Mouse (Mus musculus) liver, embryonic 11.5 days (tissue): ENCODE data around the gene Evx2. TPM values are rescaled to one million over a fixed set of nuclear protein-coding genes. Genes with fewer than 3 reads are reported as not detected.
A peak's percentile ranks its signal among the peaks of the same experiment; 100 is the strongest.

ENCODE experiments used
- ATAC-seq: fragments of 200-750 bp; cut with Nextera tagmentation; replicated peaks from 2 replicates; pipeline ENCODE4 v1.8.0; 2017; ENCODE audit warnings: moderate number of reproducible peaks, mild to moderate bottlenecking, moderate TSS enrichment, moderate library complexity; ENCODE audit not compliant: low FRiP score
- DNase-seq: peaks from one replicate; pipeline ENCODE4 v3.0.0-alpha.2; 2017; ENCODE audit warnings: low spot score
- H3K27ac ChIP-seq: fragments of 300-500 bp; sonication (generic); 2 replicates; pipeline ENCODE4 v1.5.1; 2014; ENCODE audit warnings: mild to moderate bottlenecking, low read depth, low read length, control low read depth
- H3K27me3 ChIP-seq: fragments of 300-500 bp; sonication (generic); replicated peaks from 2 replicates; pipeline ENCODE4 v1.6.1; 2014; ENCODE audit warnings: low read length, mixed read lengths; ENCODE audit not compliant: control insufficient read depth, insufficient read depth
- H3K36me3 ChIP-seq: fragments of 300-500 bp; sonication (generic); 2 replicates; pipeline ENCODE4 v1.6.1; 2014; ENCODE audit warnings: mild to moderate bottlenecking, low read length, moderate library complexity, mixed read lengths; ENCODE audit not compliant: control insufficient read depth, insufficient read depth
- H3K4me1 ChIP-seq: fragments of 300-500 bp; sonication (generic); replicated peaks from 2 replicates; pipeline ENCODE4 v1.6.1; 2014; ENCODE audit warnings: low read length, mixed read lengths; ENCODE audit not compliant: control insufficient read depth, insufficient read depth
- H3K4me2 ChIP-seq: fragments of 300-500 bp; sonication (generic); 2 replicates; pipeline ENCODE4 v1.6.1; 2014; ENCODE audit warnings: mild to moderate bottlenecking, control low read depth, moderate library complexity
- H3K4me3 ChIP-seq: fragments of 300-500 bp; sonication (generic); 2 replicates; pipeline ENCODE4 v1.5.1; 2014; ENCODE audit warnings: low read depth, low read length, control low read depth
- H3K9ac ChIP-seq: fragments of 300-500 bp; sonication (generic); 2 replicates; pipeline ENCODE4 v1.6.1; 2014; ENCODE audit warnings: low read depth, low read length, control low read depth
- H3K9me3 ChIP-seq: fragments of 300-500 bp; sonication (generic); 2 replicates; pipeline ENCODE4 v1.6.1; 2016; ENCODE audit warnings: low read length, inconsistent platforms, mixed read lengths; ENCODE audit not compliant: control insufficient read depth
- WGBS: fragments of 180-500 bp; shearing (Covaris S2); extraction: QIAGEN DNeasy Blood & Tissue Kit; methylation state at CpG from one replicate; pipeline ENCODE4 v1.1.7; 2014; 5-methylcytosine and 5-hydroxymethylcytosine counted together
- polyA plus RNA-seq: library from polyadenylated mRNA; unstranded; fragments of >200 nt; fragmentation: Nextera tagmentation; extraction: Ambion mirVana; gene quantifications from 2 replicates; pipeline ENCODE4 v1.2.1, GENCODE M21; 2014

Gene Evx2
- polyA plus RNA-seq, 1 experiment from 2014 or later = 0.12 TPM

DNA sequence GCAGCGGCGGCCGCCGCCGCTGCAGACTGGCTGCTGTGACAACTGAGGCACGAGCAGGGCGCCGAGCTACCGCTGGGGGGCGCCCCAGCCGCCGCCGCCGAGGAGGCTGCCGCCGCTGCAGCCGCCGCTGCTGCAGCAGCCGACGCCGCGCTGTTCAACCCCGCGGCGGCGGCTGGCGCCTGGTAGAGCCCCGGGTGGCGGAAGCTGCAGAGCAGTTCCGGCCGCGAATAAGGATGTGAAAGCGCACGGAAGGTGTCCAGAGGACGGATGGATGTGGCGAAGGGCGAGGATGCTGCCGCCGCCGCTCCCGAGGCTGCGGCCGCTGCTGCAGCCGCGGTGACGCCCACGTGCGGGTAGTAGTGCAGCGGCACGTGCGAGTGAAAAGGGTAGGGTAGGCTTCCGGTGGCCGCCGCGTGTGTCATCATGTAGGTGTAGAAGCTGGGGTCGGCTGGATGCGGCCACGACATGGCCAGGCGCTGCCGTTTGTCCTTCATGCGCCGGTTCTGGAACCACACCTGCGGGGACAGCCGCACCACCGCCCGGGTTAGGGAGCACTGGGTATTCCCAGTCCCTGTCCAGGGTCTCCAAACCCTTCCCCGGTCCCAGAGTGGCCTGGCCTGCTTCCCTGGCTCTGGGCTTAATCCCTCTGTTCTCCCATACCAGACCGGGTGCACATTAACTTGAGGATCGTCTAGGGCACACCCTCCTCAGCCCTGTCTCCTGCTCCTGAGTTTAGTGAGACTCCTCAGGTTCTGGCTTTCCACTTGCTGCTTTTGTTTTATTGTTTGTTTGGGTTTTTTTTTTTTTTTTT lies 3.3 kb downstream of the Evx2 start:
- Histone ChIP-seq H3K9me3 (no peaks in the 10 kb centered on the region), H3K9ac (no peak overlapping the region), H3K36me3 (no peaks in the 10 kb centered on the region), H3K4me3 (peak overlapping the region; percentile 46), H3K4me2 (peak overlapping the region; percentile 63), H3K4me1 (peaks cover 6% of the 10 kb centered on the region; the same call in 1 of the 2 replicates), H3K27ac (no peak overlapping the region), H3K27me3 (peaks cover 91% of the 10 kb centered on the region)
- 1% methylated on average over 68 of the region's 69 CpGs for WGBS
- peak; percentile 48 for DNase-seq
- ATAC-seq = no peak

DNA sequence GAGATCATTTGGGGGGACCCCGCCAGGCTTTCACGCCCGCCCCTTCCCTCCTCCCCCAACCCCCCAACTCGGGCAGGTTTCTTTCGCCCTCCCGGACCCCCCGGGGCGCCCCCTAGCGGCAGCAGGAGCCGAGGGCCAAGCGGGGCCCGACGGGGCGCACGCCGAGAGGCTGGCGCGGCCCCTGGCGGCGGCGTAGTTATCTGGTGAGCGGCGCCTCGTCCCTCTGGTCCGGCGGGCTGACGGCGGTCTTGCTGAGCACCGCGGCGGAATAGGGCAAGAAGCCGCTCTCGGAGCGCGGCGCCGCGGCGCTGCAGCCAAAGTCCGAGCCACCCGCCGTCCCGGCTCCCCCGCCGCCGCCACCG lies 4.0 kb downstream of the Evx2 start:
- H3K4me1 ChIP-seq = peaks cover 6% of the 10 kb centered on the region; the same call in 1 of the 2 replicates
- DNase-seq (no peak), ATAC-seq (no peak)
- 3% methylated on average over 40 of the region's 47 CpGs for WGBS
- peak overlapping the region; percentile 46 for H3K4me3 ChIP-seq
- H3K4me2 ChIP-seq = peak overlapping the region; percentile 63
- H3K9ac ChIP-seq = no peak overlapping the region
- H3K36me3 ChIP-seq = no peaks in the 10 kb centered on the region
- H3K27ac ChIP-seq = no peak overlapping the region
- H3K27me3 ChIP-seq = peaks cover 91% of the 10 kb centered on the region
- no peaks in the 10 kb centered on the region for H3K9me3 ChIP-seq

DNA sequence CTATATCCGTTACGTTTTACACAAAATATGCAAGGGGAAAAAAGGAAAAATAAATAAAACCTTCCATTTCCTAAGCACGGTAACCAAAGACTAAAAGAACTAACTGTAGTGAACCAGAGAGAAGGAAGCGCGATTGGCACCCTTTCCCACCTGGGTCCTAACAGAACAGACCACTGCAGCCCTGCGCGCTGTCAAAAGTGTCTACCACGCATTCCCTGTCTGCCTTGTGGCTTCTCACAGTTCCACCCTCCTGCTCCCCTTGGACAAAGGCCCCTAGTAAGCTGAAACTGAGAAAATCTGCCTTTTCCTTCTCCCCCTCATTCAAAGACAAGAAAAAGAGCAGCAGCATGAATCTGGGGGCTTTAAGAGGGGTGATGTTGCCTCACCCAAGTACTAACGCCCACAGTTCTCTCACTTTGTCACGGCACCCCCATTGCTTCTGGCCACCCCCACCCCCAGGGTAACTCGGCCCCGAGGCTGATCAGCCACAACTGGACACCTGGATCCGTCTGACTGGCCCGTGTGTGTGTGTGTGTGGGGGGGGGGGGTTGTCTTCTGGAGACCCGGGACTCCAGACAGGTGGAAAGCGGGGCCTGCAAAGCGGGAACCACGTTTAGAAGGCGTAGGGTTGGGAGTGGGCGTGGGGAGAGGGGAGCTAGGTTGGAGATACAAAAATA lies 4.5 kb downstream of the Evx2 start:
- WGBS = 12% methylated on average over 19 of the region's 20 CpGs
- Histone ChIP-seq H3K36me3 (no peaks in the 10 kb centered on the region), H3K9ac (no peak overlapping the region), H3K27me3 (peaks cover 91% of the 10 kb centered on the region), H3K4me3 (no peak overlapping the region), H3K9me3 (no peaks in the 10 kb centered on the region), H3K27ac (no peak overlapping the region), H3K4me2 (no peak overlapping the region), H3K4me1 (peaks cover 6% of the 10 kb centered on the region; the same call in 1 of the 2 replicates)
- DNase-seq (no peak), ATAC-seq (no peak)

DNA sequence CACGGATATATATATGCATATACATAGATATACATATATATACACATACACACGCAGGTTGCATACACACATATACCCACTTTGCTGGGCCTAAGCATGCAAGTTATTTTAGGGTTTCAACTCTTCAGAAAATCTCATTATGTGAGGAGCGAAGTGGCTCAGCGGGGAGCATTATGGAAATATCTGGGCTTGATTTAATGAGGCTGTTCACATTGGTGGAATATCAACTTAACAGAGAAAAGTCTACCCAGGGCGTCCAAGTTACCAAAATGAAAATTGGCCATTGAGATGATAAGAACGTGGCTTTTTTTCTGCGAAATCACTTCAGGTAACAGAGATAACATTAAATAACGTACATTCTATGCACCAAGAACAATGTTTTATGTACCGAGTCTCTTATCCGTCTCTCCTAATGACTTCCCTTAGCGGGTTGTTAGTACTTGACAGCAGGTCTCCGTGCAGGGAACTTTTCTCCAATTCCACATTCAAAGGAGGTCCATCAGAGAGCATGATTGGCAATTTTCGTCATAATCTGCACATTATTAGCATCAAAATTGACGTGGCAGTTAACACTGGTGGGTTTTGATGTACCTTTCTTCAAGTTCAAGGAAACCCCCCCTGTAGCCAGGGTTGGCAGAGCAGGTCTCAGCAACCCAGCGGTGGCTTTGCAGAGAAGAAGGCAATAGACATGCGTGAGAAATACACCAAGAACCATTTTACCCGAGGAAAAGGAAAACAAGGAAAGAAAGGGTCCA lies 5.4 kb downstream of the Evx2 start:
- DNase-seq = no peak
- Histone ChIP-seq H3K4me1 (peaks cover 6% of the 10 kb centered on the region; the same call in 1 of the 2 replicates), H3K4me3 (no peak overlapping the region), H3K4me2 (no peak overlapping the region), H3K36me3 (no peaks in the 10 kb centered on the region), H3K27me3 (peaks cover 91% of the 10 kb centered on the region), H3K27ac (no peak overlapping the region), H3K9ac (no peak overlapping the region), H3K9me3 (no peaks in the 10 kb centered on the region)
- 14% methylated on average over 17 of the region's 17 CpGs for WGBS
- no peak for ATAC-seq

DNA sequence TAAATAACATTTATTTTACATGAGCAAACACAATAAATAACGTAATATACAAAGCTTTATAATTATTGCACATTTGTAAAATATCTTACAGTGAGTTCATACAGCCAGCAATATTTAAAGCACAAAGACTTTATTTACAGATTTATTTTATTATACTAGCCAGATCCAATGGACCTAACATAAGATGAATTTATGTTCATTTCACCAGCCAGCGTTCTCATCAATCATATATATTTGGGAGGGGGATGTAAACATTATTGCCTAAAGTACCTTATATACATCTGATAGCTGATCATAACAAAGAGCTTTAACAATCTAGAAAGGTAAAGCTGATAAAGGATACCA lies 6.4 kb downstream of the Evx2 start:
- H3K27me3 ChIP-seq = peaks cover 91% of the 10 kb centered on the region
- no peak for DNase-seq
- no peak overlapping the region for H3K4me2 ChIP-seq
- no peaks in the 10 kb centered on the region for H3K36me3 ChIP-seq
- no peak overlapping the region for H3K4me3 ChIP-seq
- no peak overlapping the region for H3K27ac ChIP-seq
- H3K4me1 ChIP-seq = peaks cover 6% of the 10 kb centered on the region; the same call in 1 of the 2 replicates
- no peak for ATAC-seq
- H3K9ac ChIP-seq = no peak overlapping the region
- WGBS = 40% methylated on average over 2 of the region's 2 CpGs
- H3K9me3 ChIP-seq = no peaks in the 10 kb centered on the region

DNA sequence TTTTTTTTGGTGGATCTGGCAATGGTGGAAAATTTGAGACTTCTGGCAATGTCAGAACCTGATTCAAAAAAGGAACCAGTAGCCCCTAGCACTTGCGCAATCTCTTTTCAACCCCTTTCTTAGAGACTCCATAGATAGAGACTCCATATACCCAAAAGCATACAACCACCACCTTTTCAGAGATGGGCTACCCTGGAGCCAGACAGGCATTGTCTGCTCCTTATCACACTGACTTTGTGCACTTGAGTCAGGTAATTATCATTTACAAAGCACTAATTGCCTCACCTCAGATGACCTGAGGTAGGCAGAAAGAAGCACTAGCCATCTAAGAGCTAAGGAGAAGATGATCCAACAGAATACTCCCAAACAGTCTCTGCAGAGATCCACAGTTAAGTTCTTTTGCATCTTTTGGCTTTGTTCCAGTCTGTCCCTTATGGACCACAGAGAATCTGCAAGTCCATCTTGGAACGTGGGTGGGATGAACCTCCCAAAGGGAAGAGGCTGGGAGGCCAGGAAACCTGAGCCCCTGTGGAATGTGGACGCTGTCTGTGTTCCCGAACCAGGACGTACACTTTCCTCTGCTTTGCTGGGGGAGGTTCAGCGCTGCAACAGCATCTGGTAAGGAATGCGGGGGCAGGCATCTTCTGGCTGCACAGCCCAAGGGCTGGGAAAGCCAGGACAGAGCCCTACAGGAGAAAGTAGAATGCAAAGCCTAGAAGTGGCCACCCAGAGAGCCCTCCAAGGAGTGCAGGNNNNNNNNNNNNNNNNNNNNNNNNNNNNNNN lies 12.1 kb downstream of the Evx2 start:
- H3K9me3 ChIP-seq = no peaks in the 10 kb centered on the region
- H3K36me3 ChIP-seq = no peaks in the 10 kb centered on the region
- no peak overlapping the region for H3K27ac ChIP-seq
- ATAC-seq (no peak), DNase-seq (no peak)
- no peak overlapping the region for H3K4me2 ChIP-seq
- H3K4me1 ChIP-seq = no peaks in the 10 kb centered on the region
- WGBS = 17% methylated on average over 7 of the region's 7 CpGs
- H3K9ac ChIP-seq = no peak overlapping the region
- no peak overlapping the region for H3K4me3 ChIP-seq
- H3K27me3 ChIP-seq = peaks cover 85% of the 10 kb centered on the region

DNA sequence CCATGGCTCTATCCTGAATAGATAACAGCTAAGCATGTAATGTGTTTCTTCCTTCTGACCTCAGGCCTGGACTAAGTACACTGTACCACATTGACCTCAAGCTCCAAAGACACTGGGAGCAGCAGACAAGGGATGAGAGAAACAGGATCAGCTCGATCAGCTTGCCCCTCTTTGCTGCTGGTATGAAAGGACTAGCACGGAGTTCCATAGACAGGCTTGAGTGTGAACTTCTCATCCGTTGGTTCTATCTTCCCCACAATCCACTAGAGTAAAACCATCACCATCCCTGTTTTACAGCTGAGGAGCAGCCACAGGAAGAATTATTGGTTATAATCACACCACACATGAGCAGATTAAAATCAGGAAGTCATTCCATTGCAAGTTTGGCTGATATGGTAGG lies 13.7 kb downstream of the Evx2 start:
- no peaks in the 10 kb centered on the region for H3K4me1 ChIP-seq
- no peak for DNase-seq
- ATAC-seq = no peak
- H3K9me3 ChIP-seq = no peaks in the 10 kb centered on the region
- H3K4me2 ChIP-seq = no peak overlapping the region
- no peak overlapping the region for H3K4me3 ChIP-seq
- WGBS = 69% methylated on average over 3 of the region's 3 CpGs
- no peak overlapping the region for H3K9ac ChIP-seq
- H3K27me3 ChIP-seq = peaks cover 68% of the 10 kb centered on the region
- no peak overlapping the region for H3K27ac ChIP-seq
- no peaks in the 10 kb centered on the region for H3K36me3 ChIP-seq

DNA sequence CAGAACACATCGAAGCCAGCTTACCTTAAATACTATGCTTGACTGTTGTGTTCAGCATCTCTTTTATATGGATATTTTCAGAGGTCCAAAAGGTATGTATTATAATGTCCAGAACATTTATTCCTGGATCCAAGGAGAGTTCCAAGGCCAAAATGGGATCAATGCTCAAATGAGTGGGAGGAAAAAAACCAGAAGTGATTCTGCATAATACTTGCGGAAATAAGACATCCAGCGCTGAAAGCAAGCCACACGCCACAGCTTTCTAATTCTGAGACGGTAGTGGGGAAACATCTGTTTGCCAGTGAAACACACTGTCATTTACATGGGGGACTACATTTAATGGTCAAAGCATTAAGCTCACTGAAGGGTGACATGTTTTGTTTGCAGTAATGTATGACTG lies 16.9 kb downstream of the Evx2 start:
- H3K9me3 ChIP-seq = no peaks in the 10 kb centered on the region

More for the DNA sequence above, 16.9 kb downstream of the Evx2 start:
- Histone ChIP-seq H3K4me3 (no peak overlapping the region), H3K4me1 (no peaks in the 10 kb centered on the region), H3K36me3 (no peaks in the 10 kb centered on the region), H3K4me2 (no peak overlapping the region), H3K27ac (no peak overlapping the region), H3K27me3 (peaks cover 36% of the 10 kb centered on the region), H3K9ac (no peak overlapping the region)
- no peak for DNase-seq
- WGBS = 69% methylated on average over 5 of the region's 5 CpGs
- no peak for ATAC-seq
